Mouse (Mus musculus): ENCODE data around the gene Actn1. TPM values are rescaled to one million over a fixed set of nuclear protein-coding genes. Genes with fewer than 3 reads are reported as not detected.

The Actn1 gene
- polyA plus RNA-seq, 1 experiment from 2014 or later = 40.4 TPM

GRCm38 (mm10) chr12:80121438-80121837 is 138.7 kb downstream of the Actn1 start:
- Histone ChIP-seq H3K9me3 (no peaks in the 10 kb centered on the region), H3K4me1 (peaks cover 56% of the 10 kb centered on the region), H3K27ac (replicated peaks) (peak overlapping the region; percentile 80), H3K4me2 (no peak overlapping the region), H3K27me3 (replicated peaks) (no peaks in the 10 kb centered on the region), H3K36me3 (peaks cover 52% of the 10 kb centered on the region), H3K9ac (peak overlapping the region; percentile 29; the same call in 1 of the 2 replicates), H3K4me3 (no peak overlapping the region)
- WGBS = 64% methylated on average over 1 of the region's 1 CpGs
- ATAC-seq (ENCODE audit: extremely low read depth, insufficient number of reproducible peaks, low FRiP score, low TSS enrichment) = no peak

- Histone ChIP-seq H3K4me1 (peaks cover 56% of the 10 kb centered on the region), H3K27ac (replicated peaks) (no peak overlapping the region), H3K36me3 (peaks cover 26% of the 10 kb centered on the region), H3K9me3 (no peaks in the 10 kb centered on the region), H3K4me2 (no peak overlapping the region), H3K27me3 (replicated peaks) (no peaks in the 10 kb centered on the region), H3K4me3 (no peak overlapping the region), H3K9ac (no peak overlapping the region)
- WGBS = 73% methylated on average over 1 of the region's 1 CpGs
- ATAC-seq (ENCODE audit: extremely low read depth, insufficient number of reproducible peaks, low FRiP score, low TSS enrichment) = no peak
Observed at GRCm38 (mm10) chr12:80118588-80118987, 141.6 kb downstream of the Actn1 start.

Other genes starting within 250 kb of the Actn1 start
- 89.3 and 96.2 TPM in 2 replicates for gene Zfp36l1, start 147.4 kb downstream of the Actn1 start, polyA plus RNA-seq (2015; fragmentation: Nextera tagmentation; extraction: Ambion mirVana)
- gene Dcaf5, start 176.2 kb upstream of the Actn1 start, polyA plus RNA-seq (2015; fragmentation: Nextera tagmentation; extraction: Ambion mirVana) = 9.2 and 10.6 TPM in 2 replicates
- gene Exd2, start 202.7 kb upstream of the Actn1 start, polyA plus RNA-seq (2015; fragmentation: Nextera tagmentation; extraction: Ambion mirVana) = 16.6 and 16.9 TPM in 2 replicates